Mouse (Mus musculus): Measurements from ENCODE around the gene Lrrc26.

GRCm38 (mm10) chr2:25318119-25318966 lies 28.6 kb downstream of the Lrrc26 start:
- TF ChIP-seq CTCF (IDR thresholded peaks at IDR 0.05; ENCODE audit: low read depth) (no peak), EP300 (IDR thresholded peaks at IDR 0.05; ENCODE audit: low read depth) (no peak)
